Mouse (Mus musculus) stomach, postnatal 0 days (tissue): Measurements from ENCODE around the gene Ube2z. TPM values are rescaled to one million over a fixed set of nuclear protein-coding genes. Genes with fewer than 3 reads are reported as not detected.

Experiments used
- ATAC-seq: fragments of 200-750 bp; cut with Nextera tagmentation; 2 replicates; pipeline ENCODE4 v1.8.0; 2017; ENCODE audit not compliant: low FRiP score, low TSS enrichment
- DNase-seq: peaks from one replicate; pipeline ENCODE4 v3.0.0-alpha.2; 2016; ENCODE audit warnings: low spot score
- H3K27ac ChIP-seq: fragments of 300-500 bp; sonication (generic); replicated peaks from 2 replicates; pipeline ENCODE4 v1.5.1; 2014; ENCODE audit warnings: mild to moderate bottlenecking, control low read depth
- H3K27me3 ChIP-seq: fragments of 300-500 bp; sonication (generic); 2 replicates; pipeline ENCODE4 v1.6.1; 2014; ENCODE audit warnings: low read length; ENCODE audit not compliant: control insufficient read depth, insufficient read depth
- H3K36me3 ChIP-seq: fragments of 300-500 bp; sonication (generic); 2 replicates; pipeline ENCODE4 v1.6.1; 2014; ENCODE audit warnings: low read length, mixed read lengths; ENCODE audit not compliant: control insufficient read depth, insufficient read depth
- H3K4me1 ChIP-seq: fragments of 300-500 bp; sonication (generic); replicated peaks from 2 replicates; pipeline ENCODE4 v1.6.1; 2014; ENCODE audit warnings: antibody characterized with exemption; ENCODE audit not compliant: control insufficient read depth, insufficient read depth
- H3K4me2 ChIP-seq: fragments of 300-500 bp; sonication (generic); replicated peaks from 2 replicates; pipeline ENCODE4 v1.6.1; 2014; ENCODE audit warnings: low read depth, mild to moderate bottlenecking, control low read depth, moderate library complexity
- H3K4me3 ChIP-seq: fragments of 300-500 bp; sonication (generic); 2 replicates; pipeline ENCODE4 v1.5.1; 2014; ENCODE audit warnings: low read depth, low read length, control low read depth
- H3K9ac ChIP-seq: fragments of 300-500 bp; sonication (generic); 2 replicates; pipeline ENCODE4 v1.6.1; 2014; ENCODE audit warnings: mild to moderate bottlenecking, low read length, control low read depth, mixed read lengths
- H3K9me3 ChIP-seq: fragments of 300-500 bp; sonication (generic); 2 replicates; pipeline ENCODE4 v1.6.1; 2016; ENCODE audit warnings: low read length; ENCODE audit not compliant: control insufficient read depth
- CTCF ChIP-seq: IDR thresholded peaks from 2 replicates; pipeline ENCODE4 v1.5.1; 2016; ENCODE audit warnings: antibody characterized with exemption, low read depth, mild to moderate bottlenecking, moderate library complexity
- EP300 ChIP-seq: optimal IDR thresholded peaks from 2 replicates; pipeline ENCODE3; 2016; ENCODE audit warnings: antibody characterized with exemption
- WGBS: fragments of 180-500 bp; shearing (Covaris S2); extraction: QIAGEN DNeasy Blood & Tissue Kit; methylation state at CpG from one replicate; pipeline ENCODE4 v1.1.7; 2014; 5-methylcytosine and 5-hydroxymethylcytosine counted together
- polyA plus RNA-seq: library from polyadenylated mRNA; unstranded; fragments of >200 nt; fragmentation: Nextera tagmentation; extraction: Ambion mirVana; gene quantifications from 2 replicates; pipeline ENCODE4 v1.2.1, GENCODE M21; 2015

The Ube2z gene
- polyA plus RNA-seq, 1 experiment from 2014 or later: 26.4 TPM

- Histone ChIP-seq H3K4me1 (peaks cover 3% of the 10 kb centered on the region; the same call in 1 of the 2 replicates), H3K27me3 (no peaks in the 10 kb centered on the region), H3K36me3 (no peaks in the 10 kb centered on the region), H3K4me3 (no peak overlapping the region), H3K9ac (no peak overlapping the region), H3K9me3 (no peaks in the 10 kb centered on the region), H3K27ac (no peak overlapping the region), H3K4me2 (no peak overlapping the region)
- DNase-seq (no peak), ATAC-seq (no peak)
- 28% methylated on average over 7 of the region's 7 CpGs for WGBS
- TF ChIP-seq CTCF (no peak), EP300 (no peak)
These were observed 27.6 kb upstream of the Ube2z start for GRCm38 (mm10) chr11:96092674-96093291.

DNA sequence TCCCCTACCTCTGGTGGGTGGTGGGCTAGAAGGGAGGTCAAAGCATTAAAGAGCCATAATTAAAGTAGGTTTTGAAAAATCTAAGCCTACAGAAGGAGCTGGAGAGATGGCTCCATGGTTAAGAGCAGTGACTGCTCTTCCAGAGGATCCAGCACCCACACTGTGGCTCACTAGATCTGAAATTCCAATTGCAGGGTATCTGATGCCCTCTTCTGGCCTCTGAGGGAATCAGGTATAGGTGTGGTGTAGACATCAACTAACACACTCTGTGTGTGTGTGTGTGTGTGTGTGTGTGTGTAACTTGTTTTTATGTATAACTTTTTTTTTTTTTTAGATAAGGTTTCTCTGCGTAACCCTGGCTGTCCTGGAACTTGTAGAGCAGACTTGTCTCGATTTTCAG, 25.9 kb upstream of the Ube2z start:
- Histone ChIP-seq H3K9me3 (no peaks in the 10 kb centered on the region), H3K27ac (no peak overlapping the region), H3K36me3 (no peaks in the 10 kb centered on the region), H3K9ac (no peak overlapping the region), H3K27me3 (no peaks in the 10 kb centered on the region), H3K4me2 (no peak overlapping the region), H3K4me3 (no peak overlapping the region), H3K4me1 (no peaks in the 10 kb centered on the region)
- DNase-seq: peak; percentile 52
- 62% methylated on average over 2 of the region's 2 CpGs for WGBS
- no peak for ATAC-seq
- peak; percentile 77 for TF ChIP-seq CTCF
- TF ChIP-seq EP300: no peak

DNA sequence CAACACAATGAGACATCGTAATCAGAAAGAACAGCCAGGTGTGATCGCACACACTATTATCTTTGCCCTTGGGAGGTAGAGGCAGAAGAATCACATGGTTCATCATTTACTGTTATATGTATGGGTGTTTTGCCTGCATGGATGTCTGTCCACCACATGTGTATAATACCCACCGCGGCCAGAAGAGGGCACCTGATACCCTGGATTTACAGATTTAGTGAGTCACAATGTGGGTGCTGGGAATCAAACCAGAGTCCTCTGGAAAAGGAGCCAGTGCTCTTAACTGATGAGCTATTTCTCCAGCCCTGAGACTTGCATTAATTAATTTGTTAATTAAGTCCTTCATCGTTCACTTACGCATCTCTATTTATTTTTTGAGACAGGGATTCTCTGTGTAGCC, 22.8 kb upstream of the Ube2z start:
- no peaks in the 10 kb centered on the region for H3K27me3 ChIP-seq
- ATAC-seq (no peak), DNase-seq (no peak)
- H3K9me3 ChIP-seq: no peaks in the 10 kb centered on the region
- no peak overlapping the region for H3K4me3 ChIP-seq
- no peaks in the 10 kb centered on the region for H3K4me1 ChIP-seq
- no peaks in the 10 kb centered on the region for H3K36me3 ChIP-seq
- 88% methylated on average over 6 of the region's 6 CpGs for WGBS
- H3K4me2 ChIP-seq: no peak overlapping the region
- no peak overlapping the region for H3K27ac ChIP-seq
- no peak overlapping the region for H3K9ac ChIP-seq
- TF ChIP-seq CTCF: no peak
- TF ChIP-seq EP300: no peak

GRCm38 (mm10) chr11:96082682-96083081, 17.5 kb upstream of the Ube2z start:
- Histone ChIP-seq H3K4me2 (no peak overlapping the region), H3K4me1 (no peaks in the 10 kb centered on the region), H3K27ac (no peak overlapping the region), H3K4me3 (no peak overlapping the region), H3K36me3 (no peaks in the 10 kb centered on the region), H3K9ac (no peak overlapping the region), H3K9me3 (no peaks in the 10 kb centered on the region), H3K27me3 (no peaks in the 10 kb centered on the region)
- DNase-seq (no peak), ATAC-seq (no peak)
- TF ChIP-seq EP300 (no peak), CTCF (no peak)
- WGBS: 66% methylated on average over 3 of the region's 3 CpGs

DNA sequence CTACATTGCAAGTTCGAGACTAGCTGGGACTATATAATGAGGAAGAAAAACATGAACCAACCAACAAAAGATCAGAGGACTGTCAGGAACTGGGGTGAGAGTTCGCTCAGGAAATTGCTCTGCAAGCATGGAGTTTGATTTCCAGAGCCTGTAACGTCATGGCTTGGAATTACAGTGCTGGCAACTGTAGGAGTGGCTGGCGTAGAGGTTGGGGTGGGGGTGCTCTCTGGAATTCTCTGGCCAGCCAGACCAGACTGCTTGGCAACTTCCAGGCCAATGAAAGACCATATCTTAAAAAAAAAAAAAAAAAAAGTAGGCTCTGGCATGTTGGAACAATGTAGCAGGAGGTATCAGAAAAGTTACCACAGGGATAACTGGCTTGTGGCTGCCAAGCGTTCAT, 15.5 kb upstream of the Ube2z start:
- DNase-seq (no peak), ATAC-seq (no peak)
- Histone ChIP-seq H3K9me3 (no peaks in the 10 kb centered on the region), H3K4me1 (no peaks in the 10 kb centered on the region), H3K27me3 (no peaks in the 10 kb centered on the region), H3K4me3 (no peak overlapping the region), H3K27ac (no peak overlapping the region), H3K4me2 (no peak overlapping the region), H3K9ac (no peak overlapping the region), H3K36me3 (no peaks in the 10 kb centered on the region)
- no peak for TF ChIP-seq EP300
- TF ChIP-seq CTCF: no peak
- WGBS: 84% methylated on average over 5 of the region's 5 CpGs

GRCm38 (mm10) chr11:96076221-96077105, 11.3 kb upstream of the Ube2z start:
- H3K36me3 ChIP-seq: 0 out of 2 replicates have a peak, but pooled peaks cover 2% of the 10 kb centered on the region
- peak overlapping the region; percentile 45 for H3K4me2 ChIP-seq
- ATAC-seq (peak; percentile 39), DNase-seq (peak; percentile 57)
- TF ChIP-seq CTCF (no peak), EP300 (peak; percentile 89)
- peak overlapping the region; percentile 81 for H3K27ac ChIP-seq
- peak overlapping the region; percentile 21; the same call in 1 of the 2 replicates for H3K4me3 ChIP-seq
- no peaks in the 10 kb centered on the region for H3K27me3 ChIP-seq
- 0 out of 2 replicates have a peak overlapping the region, but pooled peaks have one; percentile 35 for H3K9ac ChIP-seq
- no peaks in the 10 kb centered on the region for H3K9me3 ChIP-seq
- WGBS: 59% methylated on average over 13 of the region's 13 CpGs
- H3K4me1 ChIP-seq: no peaks in the 10 kb centered on the region
